Mouse (Mus musculus) layer of hippocampus, postnatal 14 days (tissue): ENCODE data around the gene Gatc. TPM values are rescaled to one million over a fixed set of nuclear protein-coding genes. Genes with fewer than 3 reads are reported as not detected.
"Not testable (repeated sequence)": the region's sequence is repeated elsewhere in the genome, so short reads cannot be mapped to it uniquely, and the experiment has no call there.

Source experiments
- DNase-seq, 2 experiments: peaks; one replicate each; pipeline ENCODE4 v3.0.0; 2021 to 2022; ENCODE audit warnings: low spot score in 2 of 2, mixed read lengths in 1 of 2
- long read RNA-seq, 2 experiments: library from polyadenylated mRNA; stranded (forward); transcript quantifications; one replicate each; pipeline ENCODE4 v2.0.0; 2021
- total RNA-seq, 2 experiments: library from RNA; stranded (reverse); gene quantifications; 2 replicates each; pipeline ENCODE4 v1.2.3; 2021

Gene Gatc
- total RNA-seq = 10 to 100 TPM; 22.3 to 22.6 TPM
- long read RNA-seq, experiment 1, transcript Gatc-201 (3 exons, 1,797 nt) = major isoform, 9 of 11 reads
- long read RNA-seq, experiment 1, partial matches to known transcripts = 0 of 11 reads
- long read RNA-seq, experiment 1, other reads (novel, unspliced or antisense) = 2 of 11 reads
- long read RNA-seq, experiment 2, transcript Gatc-201 (3 exons, 1,797 nt) = major isoform, 20 of 20 reads
- long read RNA-seq, experiment 2, partial matches to known transcripts = 0 of 20 reads
- long read RNA-seq, experiment 2, other reads (novel, unspliced or antisense) = 0 of 20 reads

DNA sequence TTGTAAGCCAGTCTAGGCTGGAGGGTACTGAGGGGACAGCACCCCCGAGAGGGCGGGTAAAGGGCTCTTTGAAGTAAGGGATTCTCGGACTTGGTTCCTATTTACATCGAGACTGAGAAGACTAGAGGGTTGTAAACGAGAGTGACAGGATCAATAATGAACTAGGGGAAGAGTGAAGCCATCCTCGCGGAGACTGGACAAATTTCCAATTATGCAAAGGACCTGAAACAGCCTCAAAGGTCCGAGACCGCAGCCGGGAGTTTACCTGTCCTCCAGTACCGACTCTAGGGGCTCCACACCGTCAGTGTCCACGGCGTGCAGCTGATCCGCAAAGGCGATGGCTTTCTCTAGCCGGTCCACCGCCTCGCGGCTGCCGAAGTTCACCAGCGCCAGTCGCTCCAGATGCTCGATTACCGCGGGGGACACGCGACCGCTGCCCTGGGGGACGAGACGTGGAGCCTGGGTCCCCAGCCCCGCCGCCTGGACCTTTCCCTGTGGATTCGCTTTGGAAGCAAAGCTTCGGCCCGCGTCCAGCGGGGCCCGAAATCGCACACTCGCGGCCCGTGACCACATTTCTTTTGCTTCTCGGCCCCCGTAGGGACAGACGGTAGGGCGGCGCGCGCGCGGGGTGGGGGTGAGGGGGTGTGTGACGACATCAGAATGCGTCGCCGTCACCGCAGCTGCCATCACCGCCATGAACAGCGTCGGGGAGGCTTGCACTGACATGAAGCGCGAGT is at the start of gene Gatc, which contains the start of gene Triap1:
Gene Gatc, minus strand, starts transcription at position 602 of the 737 bp plus-strand sequence.
Gene Triap1, plus strand, starts transcription at position 649 of the 737 bp plus-strand sequence.
- peak; percentile 89 to 91 for DNase-seq

DNA sequence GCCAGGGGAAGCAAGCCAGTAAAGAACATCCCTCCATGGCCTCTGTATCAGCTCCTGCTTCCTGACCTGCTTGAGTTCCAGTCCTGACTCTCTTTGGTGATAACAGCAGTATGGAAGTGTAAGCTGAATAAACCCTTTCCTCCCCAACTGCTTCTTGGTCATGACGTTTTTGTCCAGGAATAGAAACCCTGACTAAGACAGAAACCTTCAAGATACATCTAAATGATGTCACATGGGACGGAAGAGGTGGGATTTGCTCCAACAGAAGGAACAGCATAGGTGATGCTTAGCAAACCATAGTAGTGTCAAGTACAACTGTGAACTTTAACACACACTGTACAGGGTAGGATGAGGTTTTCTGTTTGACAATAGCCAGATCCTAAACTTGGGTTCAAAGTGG is 37.9 kb upstream of the Gatc start:
- not testable (repeated sequence) for DNase-seq

DNA sequence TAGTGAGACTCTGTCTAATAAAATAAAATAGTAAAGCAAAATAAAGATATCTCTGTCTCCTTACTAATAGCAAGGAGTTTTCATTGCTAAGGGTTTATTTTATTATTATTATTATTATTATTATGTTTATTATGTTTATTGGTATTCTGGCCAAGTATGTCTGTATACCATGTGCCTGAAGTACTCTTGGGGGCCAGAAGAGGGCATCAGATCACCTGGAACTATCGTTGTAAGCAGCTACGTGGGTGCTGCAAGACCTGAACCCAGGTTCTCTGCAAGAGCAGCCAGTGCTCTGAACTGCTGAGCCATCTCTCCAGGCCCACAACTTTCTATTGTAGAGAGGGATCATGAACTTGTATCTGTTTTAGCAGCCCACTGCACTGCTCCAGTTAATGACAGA is 34.5 kb upstream of the Gatc start:
- DNase-seq = no peak

DNA sequence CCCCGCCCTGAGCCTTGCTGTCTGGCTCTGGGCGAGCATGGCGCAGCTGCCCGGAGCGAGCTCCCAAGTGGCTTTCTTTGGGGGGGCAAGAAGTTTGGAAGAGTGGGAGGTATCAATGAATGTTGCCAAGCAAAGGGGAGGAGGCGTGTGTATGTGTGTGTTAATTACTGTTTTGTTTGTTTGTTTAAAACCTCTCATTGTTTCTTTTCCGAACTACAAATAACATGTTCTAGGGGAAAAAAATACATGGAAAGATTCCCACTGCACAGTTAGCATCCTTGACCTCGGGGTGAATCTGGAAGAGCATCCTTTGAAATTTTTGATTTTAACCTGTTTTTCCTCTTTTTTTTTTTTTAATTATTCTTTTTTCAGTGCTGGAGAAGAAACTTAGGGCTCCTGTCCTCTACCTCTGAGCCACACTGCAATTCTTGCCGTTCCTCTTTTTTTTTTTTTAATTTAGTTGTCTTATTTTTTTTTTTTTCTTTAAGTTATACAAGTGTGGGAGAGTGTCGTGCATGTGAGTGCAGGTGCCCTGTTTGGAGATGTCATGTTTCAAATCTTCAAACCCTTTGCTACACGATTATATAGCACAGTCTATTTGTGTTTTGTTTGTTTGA is 33.3 kb upstream of the Gatc start:
- no peak for DNase-seq

DNA sequence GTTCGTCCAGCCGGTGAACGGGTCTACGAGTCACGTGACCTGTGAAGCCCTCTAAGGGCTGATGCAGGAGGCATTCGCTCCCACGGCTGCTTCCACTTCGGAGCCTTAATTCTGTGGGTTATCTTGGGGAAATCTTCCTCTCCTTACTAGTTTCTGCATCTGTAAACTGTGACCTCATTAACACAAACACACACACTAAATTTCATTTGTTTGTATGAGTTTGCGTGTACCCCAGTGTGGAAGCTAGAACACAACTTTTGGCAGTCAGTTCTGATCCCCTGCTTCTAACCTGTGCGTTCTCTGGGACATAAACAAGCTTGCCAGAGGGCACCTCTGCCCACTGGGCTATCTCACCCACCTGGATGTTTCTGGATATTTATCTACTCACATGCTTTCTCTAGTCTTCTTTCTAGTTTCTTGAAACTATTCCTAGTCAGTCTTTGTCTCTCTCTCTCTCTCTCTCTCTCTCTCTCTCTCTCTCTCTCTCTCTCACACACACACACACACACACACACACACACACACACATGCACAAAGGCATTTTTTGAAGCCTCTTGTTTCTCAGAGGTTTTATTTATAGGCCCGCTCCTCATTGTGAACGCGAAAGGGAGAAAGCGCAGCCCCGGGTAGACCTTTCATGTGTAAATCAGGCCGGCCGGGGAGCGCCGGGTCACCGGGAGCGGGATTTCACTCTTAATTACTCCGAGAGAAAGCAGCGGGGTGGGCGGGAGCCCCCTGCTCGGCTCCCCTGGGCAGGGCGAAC is 32.6 kb upstream of the Gatc start:
- peak in 1 of 2 experiments; percentile 39 for DNase-seq

DNA sequence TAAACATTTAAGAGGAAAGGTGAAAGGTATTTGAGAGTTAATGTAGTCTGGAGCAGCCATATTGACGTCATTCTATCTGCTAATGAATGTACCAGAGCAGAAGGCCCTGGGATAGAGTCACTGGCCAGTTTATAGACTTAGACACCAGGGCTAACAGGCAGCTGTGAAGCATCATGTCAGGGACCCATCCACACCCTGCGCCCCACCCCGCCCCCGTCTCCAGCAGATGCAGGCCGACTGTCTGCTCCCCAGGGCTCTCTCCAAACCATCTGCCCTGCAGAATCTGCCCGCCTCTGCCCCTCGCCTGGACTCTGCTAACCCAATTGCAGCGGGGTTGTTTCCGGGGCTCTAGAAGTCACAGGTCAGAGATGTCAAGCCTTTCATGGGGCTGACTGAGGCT is 30.8 kb upstream of the Gatc start:
- DNase-seq = no peak

DNA sequence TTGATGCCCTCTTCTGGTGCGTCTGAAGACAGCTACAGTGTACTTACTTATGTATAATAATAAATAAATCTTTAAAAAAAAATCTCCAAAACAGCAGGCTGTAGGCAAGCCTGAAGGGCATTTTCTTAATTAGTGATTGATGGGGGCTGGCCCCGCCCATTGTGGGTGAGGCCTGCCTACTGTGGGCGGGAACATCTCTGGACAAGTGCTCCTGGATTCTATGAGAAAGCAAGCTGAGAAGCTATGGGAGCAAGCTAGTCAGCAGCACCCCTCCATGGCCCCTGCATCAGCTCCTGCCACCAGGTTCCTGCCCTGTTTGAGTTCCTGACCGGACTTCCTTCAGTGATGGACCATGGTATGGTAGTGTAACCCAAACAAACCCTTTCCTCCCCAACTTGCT is 23.8 kb upstream of the Gatc start:
- no peak for DNase-seq

DNA sequence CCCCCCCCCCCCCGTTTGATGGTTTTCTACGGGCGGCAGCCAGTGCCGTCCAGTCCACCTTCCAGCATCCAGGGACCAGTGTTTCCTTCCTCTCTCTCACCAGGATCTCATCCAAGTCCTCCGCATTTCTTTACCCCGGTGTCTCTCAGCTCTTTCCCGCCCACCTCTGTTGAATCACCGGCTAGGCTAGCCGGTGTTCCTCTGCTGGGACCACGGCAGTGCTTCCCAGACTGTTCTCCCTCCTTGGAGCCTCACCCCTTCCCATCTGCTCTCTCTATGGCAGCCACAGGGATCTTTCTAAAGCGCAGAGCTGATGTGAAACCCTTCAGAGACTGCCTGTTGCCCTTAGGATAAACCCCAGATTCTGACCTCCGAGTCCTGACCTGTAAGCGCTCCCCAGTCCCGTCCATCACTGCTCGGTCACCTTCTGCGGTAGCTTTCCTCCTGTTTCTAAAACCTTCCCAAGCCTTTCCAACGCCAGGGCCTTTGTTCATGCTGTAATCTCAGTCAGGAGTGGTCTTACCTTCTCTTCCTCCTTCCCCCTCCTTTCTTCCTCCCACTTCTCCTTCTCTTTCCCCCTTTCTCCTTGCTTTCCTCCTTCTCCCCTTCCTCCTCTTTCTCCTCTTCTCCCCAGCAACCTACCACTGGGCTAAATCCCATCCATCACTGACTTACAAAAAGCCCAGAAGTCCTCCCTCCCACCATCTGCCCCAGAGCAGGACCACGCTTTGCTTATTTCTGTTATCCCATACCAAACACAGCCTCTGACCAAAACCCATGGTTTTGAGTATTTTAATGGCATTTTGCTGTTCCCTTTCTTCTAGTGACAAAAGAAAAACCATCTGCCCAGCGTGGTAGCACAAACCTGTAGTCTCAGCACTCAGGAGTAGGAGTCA is 22.1 kb upstream of the Gatc start:
- no peak for DNase-seq

DNA sequence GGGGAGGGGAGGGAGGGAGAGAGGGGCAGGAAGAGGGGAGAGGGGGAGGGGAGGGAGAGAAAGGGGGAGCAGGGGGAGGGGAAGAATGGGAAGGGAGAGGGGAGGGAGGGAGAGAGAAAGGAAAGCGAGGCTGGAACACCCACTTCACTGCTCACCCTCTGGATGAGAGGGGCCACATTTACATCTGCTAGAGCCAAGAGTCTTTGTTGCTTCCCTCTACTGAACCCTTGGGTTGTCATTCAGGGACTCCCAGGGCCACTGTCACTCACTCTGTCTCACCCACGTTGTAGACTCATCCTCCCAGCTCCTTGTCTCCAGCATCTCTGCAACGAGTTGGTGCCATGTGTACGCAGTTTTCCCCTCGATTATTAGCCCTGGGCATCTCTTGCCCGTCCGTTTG is 21.2 kb upstream of the Gatc start:
- DNase-seq = no peak

DNA sequence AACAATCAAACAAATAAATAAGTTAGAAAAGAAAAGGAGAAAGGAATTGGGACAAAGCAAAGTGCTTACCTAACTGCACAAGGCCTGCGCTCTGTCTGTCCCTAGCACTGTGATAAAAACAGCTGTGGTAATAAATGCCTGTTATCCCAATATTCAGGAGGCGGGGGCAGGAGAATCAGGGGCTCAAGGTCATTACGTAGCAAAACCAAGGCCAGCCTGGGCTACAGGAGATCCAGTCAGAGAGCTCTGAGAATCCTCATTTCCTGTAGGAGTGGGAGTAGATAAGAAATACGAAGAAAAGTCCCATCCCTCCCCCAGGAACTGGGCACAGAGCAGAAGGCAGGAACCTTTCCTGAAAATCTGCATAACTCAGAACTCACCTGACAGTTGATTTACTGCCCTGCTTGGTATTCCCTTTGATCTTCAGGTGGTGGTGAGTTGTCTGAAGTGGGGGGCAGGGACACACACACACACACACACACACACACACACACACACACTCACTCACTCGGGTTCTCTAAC is 18.9 kb upstream of the Gatc start:
- DNase-seq = no peak

DNA sequence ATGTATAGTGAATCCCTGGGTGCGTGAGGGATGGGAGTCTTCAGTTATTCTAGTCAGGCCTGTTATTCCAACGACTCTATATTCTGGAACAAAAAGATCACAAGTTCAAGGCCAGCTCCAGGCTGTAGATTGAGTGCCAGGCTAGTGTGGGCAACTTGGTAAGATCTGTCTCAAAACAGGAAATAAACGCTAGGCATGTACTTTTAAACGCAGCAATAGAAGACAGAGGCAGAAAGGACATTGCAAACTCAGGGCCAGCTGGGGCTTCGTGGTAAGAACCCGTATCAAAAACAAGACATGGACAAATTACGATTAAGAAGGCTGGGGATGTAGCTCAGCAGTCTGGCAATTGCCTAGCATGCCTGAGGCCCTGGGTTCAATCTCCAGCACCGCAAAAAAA is 18.5 kb upstream of the Gatc start:
- no peak for DNase-seq

DNA sequence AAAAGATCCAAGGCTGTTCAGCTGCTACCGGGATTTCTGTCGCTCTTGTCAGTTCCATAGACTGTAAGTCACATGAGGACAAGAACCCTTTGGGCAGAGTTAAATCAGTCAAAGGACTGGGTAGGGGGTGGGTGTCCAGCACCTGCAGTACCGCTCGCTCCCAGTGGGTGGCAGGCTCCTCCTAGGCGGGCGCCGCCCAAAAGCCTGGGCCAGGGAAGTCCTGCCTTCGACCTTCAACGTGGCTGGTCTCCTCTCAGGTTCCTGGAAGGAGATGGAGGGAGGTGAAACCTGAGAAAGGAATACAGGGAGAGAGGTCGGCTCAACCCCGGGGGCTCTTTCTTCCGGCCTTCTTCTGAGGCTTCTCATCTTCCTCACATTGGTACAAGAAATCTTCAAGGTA is 17.9 kb upstream of the Gatc start:
- DNase-seq = peak; percentile 70 to 71

DNA sequence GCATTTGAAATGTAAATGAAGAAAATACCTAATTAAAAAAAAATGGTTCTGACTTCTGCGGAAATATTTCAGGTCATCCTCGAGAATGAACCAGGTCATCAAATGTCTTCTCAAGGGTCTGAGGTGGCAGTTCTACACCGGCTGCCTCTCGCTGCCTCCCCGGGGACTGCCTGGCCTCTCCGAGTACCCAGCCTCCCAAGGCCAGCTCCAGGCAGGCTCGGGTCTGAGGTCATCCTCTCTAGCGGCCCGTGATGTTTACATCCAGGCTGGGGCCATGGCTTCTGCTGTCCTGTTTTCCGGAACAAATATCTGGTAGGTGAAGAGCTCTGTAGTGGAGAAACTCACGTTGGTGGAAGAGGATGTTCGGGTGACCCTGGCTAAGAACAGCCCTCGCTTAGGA is 14.1 kb upstream of the Gatc start:
- DNase-seq = no peak

DNA sequence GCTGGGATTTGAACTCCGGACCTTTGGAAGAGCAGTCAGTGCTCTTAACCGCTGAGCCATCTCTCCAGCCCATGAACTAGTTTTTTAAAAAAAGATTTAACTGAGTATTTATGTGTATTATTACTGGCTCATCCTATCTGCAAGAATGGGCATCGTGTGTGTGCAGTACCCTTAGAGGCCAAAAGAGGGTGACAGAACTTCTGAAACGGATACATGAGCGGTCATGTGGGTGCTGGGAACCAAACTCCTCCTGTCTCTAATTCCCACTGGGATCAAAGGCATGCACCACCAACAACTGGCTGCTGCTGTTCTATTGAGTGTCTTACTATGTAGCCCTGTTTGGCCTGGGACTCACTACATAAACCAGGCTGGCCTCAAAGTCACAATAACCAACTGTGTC is 10.4 kb upstream of the Gatc start:
- DNase-seq = no peak

DNA sequence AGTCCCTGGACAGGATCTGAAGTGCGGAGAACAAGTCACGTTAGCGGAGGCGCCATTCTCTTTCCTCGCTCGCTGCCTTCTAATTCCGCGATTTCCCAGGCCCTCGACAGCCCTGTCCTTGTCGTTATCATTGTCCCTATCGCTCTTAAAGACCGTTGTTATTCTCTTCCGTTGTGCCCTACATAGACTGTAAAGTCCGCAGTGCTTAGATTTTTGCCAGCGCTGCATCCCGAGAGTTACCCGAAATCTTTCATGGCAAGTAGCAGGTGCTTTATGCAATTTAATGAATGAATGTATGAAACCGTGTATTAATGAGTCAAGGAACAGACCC is 8.2 kb upstream of the Gatc start:
- no peak for DNase-seq

DNA sequence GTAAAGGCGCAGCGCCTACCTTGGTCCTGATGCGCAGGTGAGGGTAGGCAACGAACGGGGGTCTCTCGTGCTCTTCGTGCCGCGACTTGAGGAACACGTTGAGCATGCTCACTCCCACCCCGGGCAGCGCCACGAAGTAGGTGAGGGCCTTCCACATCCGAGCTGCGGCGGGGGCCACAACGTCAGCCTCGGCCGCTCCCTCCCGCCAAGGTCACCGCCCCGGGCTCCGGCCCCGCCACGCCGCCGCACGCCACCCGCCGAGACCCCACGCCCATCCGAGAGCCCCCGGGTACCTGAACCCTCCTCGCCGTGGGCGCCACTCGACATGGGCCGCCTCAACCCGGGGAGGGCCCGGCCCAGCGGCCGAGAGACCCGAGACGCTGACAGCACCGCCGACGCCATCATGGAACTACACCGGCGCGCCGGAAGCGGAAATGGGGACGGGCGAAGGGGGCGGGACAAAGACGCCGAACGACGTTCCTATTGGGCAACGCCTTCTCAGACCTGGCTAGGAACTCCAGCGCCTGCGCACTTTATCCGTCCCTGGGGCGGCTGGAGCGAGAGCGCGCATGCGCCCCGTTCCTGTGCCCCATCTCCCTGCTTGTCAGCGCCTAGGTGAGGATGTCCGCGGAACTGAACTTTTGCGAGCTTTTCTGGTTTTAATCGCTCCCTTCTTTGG is 7.7 kb upstream of the Gatc start, which contains the start of gene Cox6a1:
Gene Cox6a1, minus strand, starts transcription at position 436 of the 679 bp plus-strand sequence.
- peak; percentile 99 for DNase-seq

DNA sequence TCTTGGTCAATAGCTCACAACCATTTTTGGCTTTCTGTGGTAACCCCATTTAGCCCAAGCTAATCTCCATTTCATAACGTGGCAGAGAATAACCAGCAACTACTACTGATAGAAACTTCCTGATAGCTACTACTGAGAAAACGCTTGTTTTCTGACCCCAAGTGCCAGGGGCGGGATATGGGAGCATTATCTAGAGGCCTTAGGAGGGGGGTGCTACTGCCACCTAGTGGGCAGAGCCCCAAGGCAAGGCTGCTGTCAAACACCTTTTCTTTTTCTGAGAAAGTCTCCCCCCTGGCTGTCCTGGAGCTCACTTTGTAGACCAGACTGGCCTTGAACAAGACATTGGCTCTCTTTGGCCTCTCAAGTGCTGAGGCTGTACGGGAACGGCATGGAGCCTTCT is 6.6 kb upstream of the Gatc start:
- peak; percentile 69 to 76 for DNase-seq

DNA sequence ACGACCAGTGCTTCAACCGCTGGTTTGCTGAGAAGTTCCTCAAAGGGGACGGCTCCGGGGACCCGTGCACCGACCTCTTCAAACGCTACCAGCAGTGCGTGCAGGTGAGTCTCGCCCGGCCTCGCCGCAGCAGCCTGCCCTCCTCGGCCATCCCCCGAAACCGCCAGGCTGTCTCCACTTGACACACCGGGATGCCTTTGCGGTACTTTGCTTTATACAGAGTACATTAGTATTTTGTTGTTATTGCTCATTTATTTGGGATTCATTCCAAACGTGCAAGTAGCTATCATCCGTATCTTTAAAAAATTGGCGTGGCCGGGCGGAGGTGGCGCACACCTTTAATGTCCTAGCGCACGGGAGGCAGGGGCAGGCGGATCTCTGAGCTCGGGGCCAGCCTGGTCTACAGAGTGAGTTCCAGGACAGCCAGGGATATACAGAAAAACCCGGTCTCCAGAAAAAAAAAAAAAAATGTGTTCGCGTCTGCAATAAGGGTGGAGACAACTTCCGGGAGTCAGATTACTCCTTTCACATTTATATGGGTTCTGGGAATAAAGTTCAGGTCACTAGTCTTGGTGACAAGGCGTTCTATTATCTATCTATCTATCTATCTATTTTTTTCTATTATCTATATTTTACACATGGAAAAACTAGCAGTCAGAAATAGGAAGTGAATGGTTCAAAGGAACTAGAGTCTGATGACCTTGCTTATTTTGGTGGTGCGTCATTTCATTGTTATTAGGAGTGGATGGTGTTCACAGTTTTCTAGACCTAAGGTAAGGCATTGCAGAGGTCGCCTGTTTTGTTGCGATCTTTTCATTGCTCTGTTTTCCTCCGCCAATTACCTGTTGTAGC is 562 bp upstream of the Gatc start:
- no peak for DNase-seq

DNA sequence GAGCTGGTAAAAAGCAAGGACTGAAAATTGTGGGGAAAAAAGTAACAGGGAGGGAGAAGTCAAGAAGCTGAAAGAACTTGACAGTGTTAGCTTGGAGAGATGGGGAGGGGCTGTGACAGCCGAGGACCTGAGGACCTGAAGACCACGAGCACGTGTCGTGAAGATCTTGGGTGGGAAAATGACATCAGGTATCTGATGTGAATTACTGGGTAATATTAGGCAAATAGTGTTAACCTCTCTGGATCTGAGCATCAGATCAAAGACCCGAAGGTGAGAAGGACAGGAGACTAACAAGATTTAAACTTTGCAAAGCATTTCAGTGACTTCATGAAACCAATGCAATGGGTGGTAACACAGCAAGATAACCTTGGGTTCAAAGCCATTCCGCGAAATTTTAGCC is 971 bp downstream of the Gatc start:
- DNase-seq = no peak
